Mouse (Mus musculus) embryonic facial prominence, embryonic 15.5 days (tissue): Measurements from ENCODE around the gene Ambra1. TPM values are rescaled to one million over a fixed set of nuclear protein-coding genes. Genes with fewer than 3 reads are reported as not detected.
"Not testable (repeated sequence)": the region's sequence is repeated elsewhere in the genome, so short reads cannot be mapped to it uniquely, and the experiment has no call there.

ENCODE experiments used
- ATAC-seq: fragments of 200-750 bp; cut with Nextera tagmentation; 2 replicates; pipeline ENCODE4 v1.8.0; 2017; ENCODE audit warnings: low read depth, moderate TSS enrichment; ENCODE audit not compliant: insufficient number of reproducible peaks, low FRiP score, low TSS enrichment
- H3K27ac ChIP-seq: fragments of 300-500 bp; sonication (generic); replicated peaks from 2 replicates; pipeline ENCODE4 v1.5.1; 2015; ENCODE audit warnings: mild to moderate bottlenecking, inconsistent platforms
- H3K27me3 ChIP-seq: fragments of 300-500 bp; sonication (generic); 2 replicates; pipeline ENCODE4 v1.6.1; 2015; ENCODE audit warnings: inconsistent platforms
- H3K36me3 ChIP-seq: fragments of 300-500 bp; sonication (generic); 2 replicates; pipeline ENCODE4 v1.6.1; 2015; ENCODE audit warnings: mild to moderate bottlenecking, inconsistent platforms
- H3K4me1 ChIP-seq: fragments of 300-500 bp; sonication (generic); 2 replicates; pipeline ENCODE4 v1.6.1; 2015; ENCODE audit warnings: inconsistent platforms
- H3K4me2 ChIP-seq: fragments of 300-500 bp; sonication (generic); replicated peaks from 2 replicates; pipeline ENCODE4 v1.6.1; 2015; ENCODE audit warnings: mild to moderate bottlenecking, inconsistent platforms
- H3K4me3 ChIP-seq: fragments of 300-500 bp; sonication (generic); replicated peaks from 2 replicates; pipeline ENCODE4 v1.5.1; 2015; ENCODE audit warnings: mild to moderate bottlenecking, inconsistent platforms
- H3K9ac ChIP-seq: fragments of 300-500 bp; sonication (generic); 2 replicates; pipeline ENCODE4 v1.6.1; 2015; ENCODE audit warnings: inconsistent platforms
- H3K9me3 ChIP-seq: fragments of 300-500 bp; sonication (generic); replicated peaks from 2 replicates; pipeline ENCODE4 v1.6.1; 2016; ENCODE audit warnings: inconsistent platforms
- WGBS: fragments of 180-500 bp; shearing (Covaris S2); methylation state at CpG from one replicate; pipeline ENCODE4 v1.1.7; 2015; 5-methylcytosine and 5-hydroxymethylcytosine counted together
- polyA plus RNA-seq: library from polyadenylated mRNA; unstranded; fragments of >200 nt; fragmentation: Nextera tagmentation; extraction: Ambion mirVana; gene quantifications from 2 replicates; pipeline ENCODE4 v1.2.1, GENCODE M21; 2015

The Ambra1 gene
- polyA plus RNA-seq, 1 experiment from 2014 or later: 18.1 TPM

GRCm38 (mm10) chr2:91710272-91711234, 19.4 kb upstream of the Ambra1 start, which contains the start of the genes Atg13 and Harbi1:
Gene Atg13, minus strand, starts transcription at chr2:91710576.
Gene Harbi1, plus strand, starts transcription at chr2:91710852.
- Histone ChIP-seq H3K9me3 (no peaks in the 10 kb centered on the region), H3K36me3 (no peaks in the 10 kb centered on the region), H3K27me3 (no peaks in the 10 kb centered on the region), H3K4me3 (peak within 1 kb of the TSS; percentile 71), H3K4me1 (peaks cover 17% of the 10 kb centered on the region), H3K27ac (peak within 1 kb of the TSS; percentile 93), H3K9ac (peak within 1 kb of the TSS; percentile 54), H3K4me2 (peak within 1 kb of the TSS; percentile 76)
- WGBS: under 1% methylated on average over 66 of the region's 66 CpGs
- ATAC-seq: peak; percentile 98

GRCm38 (mm10) chr2:91711256-91711925, 18.5 kb upstream of the Ambra1 start:
- peak overlapping the region; percentile 93 for H3K27ac ChIP-seq
- H3K9ac ChIP-seq: peak overlapping the region; percentile 54
- peak overlapping the region; percentile 71 for H3K4me3 ChIP-seq
- H3K27me3 ChIP-seq: no peaks in the 10 kb centered on the region
- no peaks in the 10 kb centered on the region; the same call in 1 of the 2 replicates for H3K36me3 ChIP-seq
- WGBS: under 1% methylated on average over 8 of the region's 8 CpGs
- ATAC-seq: no peak
- no peaks in the 10 kb centered on the region for H3K9me3 ChIP-seq
- H3K4me2 ChIP-seq: peak overlapping the region; percentile 76
- H3K4me1 ChIP-seq: peaks cover 17% of the 10 kb centered on the region

DNA sequence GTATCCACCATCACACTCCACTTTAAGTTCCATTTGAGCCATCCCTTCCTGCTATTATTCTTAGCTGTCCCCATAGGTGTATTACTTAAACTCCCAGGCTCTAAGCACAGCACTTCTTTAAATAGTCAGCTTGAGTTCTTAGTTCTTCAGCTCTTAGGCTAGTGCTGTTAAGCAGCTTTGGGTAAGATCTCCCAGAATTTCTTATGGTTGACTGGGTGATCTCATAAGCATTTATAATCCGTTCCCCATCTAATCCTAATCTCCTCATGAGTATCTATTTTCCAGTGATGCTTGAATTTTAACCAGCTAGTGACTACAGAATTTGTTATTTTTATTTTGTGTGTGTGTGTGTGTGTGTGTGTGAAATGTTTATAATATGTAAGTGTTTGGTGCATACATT, 15.0 kb upstream of the Ambra1 start:
- 79% methylated on average over 1 of the region's 1 CpGs for WGBS
- Histone ChIP-seq H3K4me2 (no peak overlapping the region), H3K27me3 (no peaks in the 10 kb centered on the region)

GRCm38 (mm10) chr2:91718276-91718675, 11.7 kb upstream of the Ambra1 start:
- H3K4me3 ChIP-seq: no peak overlapping the region
- H3K27ac ChIP-seq: no peak overlapping the region
- no peak overlapping the region for H3K9ac ChIP-seq
- H3K4me2 ChIP-seq: no peak overlapping the region
- no peaks in the 10 kb centered on the region for H3K27me3 ChIP-seq
- no peaks in the 10 kb centered on the region for H3K4me1 ChIP-seq
- H3K36me3 ChIP-seq: peaks cover 17% of the 10 kb centered on the region
- WGBS: 80% methylated on average over 6 of the region's 6 CpGs
- H3K9me3 ChIP-seq: no peaks in the 10 kb centered on the region
- no peak for ATAC-seq

More for the DNA sequence above, 15.0 kb upstream of the Ambra1 start:
- no peak overlapping the region for H3K27ac ChIP-seq
- H3K9ac ChIP-seq: no peak overlapping the region
- peaks cover 3% of the 10 kb centered on the region for H3K36me3 ChIP-seq
- H3K4me3 ChIP-seq: no peak overlapping the region
- ATAC-seq: no peak
- H3K4me1 ChIP-seq: peaks cover 11% of the 10 kb centered on the region; the same call in 1 of the 2 replicates
- H3K9me3 ChIP-seq: no peaks in the 10 kb centered on the region

GRCm38 (mm10) chr2:91723382-91723781, 6.6 kb upstream of the Ambra1 start:
- Histone ChIP-seq H3K9ac (no peak overlapping the region), H3K36me3 (peaks cover 14% of the 10 kb centered on the region), H3K9me3 (no peaks in the 10 kb centered on the region), H3K27ac (no peak overlapping the region), H3K4me3 (no peak overlapping the region), H3K4me2 (no peak overlapping the region), H3K4me1 (no peaks in the 10 kb centered on the region), H3K27me3 (no peaks in the 10 kb centered on the region)
- 53% methylated on average over 4 of the region's 4 CpGs for WGBS
- no peak for ATAC-seq

GRCm38 (mm10) chr2:91723951-91724350, 6.0 kb upstream of the Ambra1 start:
- Histone ChIP-seq H3K4me1 (no peaks in the 10 kb centered on the region), H3K4me3 (no peak overlapping the region), H3K27ac (no peak overlapping the region), H3K9ac (no peak overlapping the region), H3K9me3 (no peaks in the 10 kb centered on the region), H3K36me3 (peaks cover 14% of the 10 kb centered on the region), H3K27me3 (no peaks in the 10 kb centered on the region), H3K4me2 (no peak overlapping the region)
- ATAC-seq: no peak

GRCm38 (mm10) chr2:91724716-91725115, 5.2 kb upstream of the Ambra1 start:
- Histone ChIP-seq H3K9ac (no peak overlapping the region), H3K36me3 (peaks cover 14% of the 10 kb centered on the region), H3K4me3 (no peak overlapping the region), H3K27ac (no peak overlapping the region), H3K4me2 (no peak overlapping the region), H3K4me1 (no peaks in the 10 kb centered on the region), H3K9me3 (no peaks in the 10 kb centered on the region), H3K27me3 (no peaks in the 10 kb centered on the region)
- no peak for ATAC-seq
- 75% methylated on average over 2 of the region's 2 CpGs for WGBS

GRCm38 (mm10) chr2:91725476-91725875, 4.5 kb upstream of the Ambra1 start:
- not testable (repeated sequence) for H3K27me3 ChIP-seq, H3K9me3 ChIP-seq, H3K4me1 ChIP-seq, H3K4me2 ChIP-seq, ATAC-seq, H3K36me3 ChIP-seq, H3K4me3 ChIP-seq, H3K27ac ChIP-seq, H3K9ac ChIP-seq
- 37% methylated on average over 4 of the region's 4 CpGs for WGBS

- Histone ChIP-seq H3K9ac (no peak overlapping the region), H3K4me3 (no peak overlapping the region), H3K4me2 (no peak overlapping the region), H3K9me3 (no peaks in the 10 kb centered on the region), H3K36me3 (no peaks in the 10 kb centered on the region; the same call in 1 of the 2 replicates), H3K27ac (no peak overlapping the region), H3K4me1 (no peaks in the 10 kb centered on the region), H3K27me3 (no peaks in the 10 kb centered on the region)
- no peak for ATAC-seq
- 88% methylated on average over 3 of the region's 3 CpGs for WGBS
These were observed 2.9 kb upstream of the Ambra1 start for GRCm38 (mm10) chr2:91727011-91727410.

GRCm38 (mm10) chr2:91729571-91729970, 363 bp upstream of the Ambra1 start:
- Histone ChIP-seq H3K4me3 (peak overlapping the region; percentile 64), H3K27ac (0 out of 2 replicates have a peak overlapping the region, but pooled peaks have one; percentile 95), H3K4me1 (no peaks in the 10 kb centered on the region), H3K36me3 (no peaks in the 10 kb centered on the region), H3K4me2 (peak overlapping the region; percentile 63), H3K27me3 (no peaks in the 10 kb centered on the region), H3K9ac (peak overlapping the region; percentile 83; the same call in 1 of the 2 replicates), H3K9me3 (no peaks in the 10 kb centered on the region)
- WGBS: 12% methylated on average over 4 of the region's 4 CpGs
- ATAC-seq: no peak

DNA sequence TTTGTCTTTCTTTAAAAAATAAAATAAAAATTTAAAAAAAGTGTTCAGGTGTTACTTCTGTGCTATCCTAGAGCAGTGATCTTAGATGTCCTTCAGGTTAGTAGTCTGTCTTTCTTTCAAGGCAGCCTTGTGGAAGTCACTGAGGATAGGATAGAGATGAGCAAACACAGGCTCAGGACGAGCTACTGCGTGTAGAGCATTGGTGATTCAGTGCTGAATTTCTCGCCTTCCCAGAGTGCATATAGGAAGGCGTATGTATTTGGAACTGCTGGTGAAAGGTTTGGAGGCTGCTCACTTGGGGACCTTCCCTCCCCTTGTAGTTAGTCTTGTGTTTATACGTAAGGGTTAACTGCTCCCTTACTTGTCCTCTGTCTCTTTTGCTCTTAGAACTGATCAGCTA, 5.3 kb downstream of the Ambra1 start:
- H3K27ac ChIP-seq: no peak overlapping the region
- no peak overlapping the region for H3K9ac ChIP-seq
- WGBS: 87% methylated on average over 5 of the region's 5 CpGs
- H3K4me1 ChIP-seq: no peaks in the 10 kb centered on the region
- H3K36me3 ChIP-seq: no peaks in the 10 kb centered on the region
- H3K4me3 ChIP-seq: no peak overlapping the region
- no peak for ATAC-seq
- no peak overlapping the region for H3K4me2 ChIP-seq
- H3K27me3 ChIP-seq: no peaks in the 10 kb centered on the region
- no peaks in the 10 kb centered on the region for H3K9me3 ChIP-seq
